In the genomic region with DNA sequence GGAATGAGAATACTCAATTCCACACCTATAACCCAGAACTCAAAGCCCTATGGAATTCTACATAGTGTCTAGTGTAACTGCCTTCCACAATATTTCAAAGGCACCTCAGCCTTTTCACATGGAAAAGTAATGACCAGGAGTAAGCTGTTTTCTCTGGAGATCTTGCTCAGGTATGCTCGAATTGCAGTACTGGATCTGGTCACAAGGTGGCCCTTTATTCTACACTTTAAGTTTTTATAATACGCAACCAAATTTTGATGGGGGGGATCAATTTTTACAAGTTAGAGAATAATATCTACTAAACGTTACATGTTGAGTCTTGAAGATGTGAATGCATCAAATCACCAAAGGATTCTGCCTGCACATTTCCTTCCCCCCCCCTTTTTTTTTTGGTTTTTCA, we compare ENCODE assay signal across 9 mouse cellular contexts. TPM values are rescaled to one million over a fixed set of nuclear protein-coding genes. Genes with fewer than 3 reads are reported as not detected.
A peak's percentile ranks its signal among the peaks of the same experiment; 100 is the strongest.
DNase-seq lines count a peak whose midpoint lies in the region; ATAC-seq lines count a peak whose summit lies in the region.
"Had no signal": no experiment of that assay in that cellular context is flagged by ENCODE, and none has a peak within 500 bp of the region (broad histone marks: within the 10 kb centered on the region; RNA-seq: fewer than 3 reads in every experiment).

No protein-coding gene starts in this region.

- H3K36me3 ChIP-seq in intestine, embryonic 16.5 days (ENCODE audit: control insufficient read depth, insufficient read depth, low read length): no peaks in the 10 kb centered on the region

- H3K4me2 ChIP-seq in intestine, embryonic 16.5 days (ENCODE audit: low read depth, low read length): no peak overlapping the region

- no peaks in the 10 kb centered on the region for H3K9me3 ChIP-seq in intestine, embryonic 16.5 days (ENCODE audit: control insufficient read depth, low read length)

- intact Hi-C loops in heart, postnatal 14 days (cut with DNase I): loop anchor here (1.0 to 5.0 kb wide), 2 partner anchors 66 to 84 kb away; no protein-coding TSS in a partner anchor
- intact Hi-C loops in heart, postnatal 25 days (cut with DNase I): loop anchor here (1.0 kb wide), 1 partner anchor 66 kb away; no protein-coding TSS in a partner anchor

- H3K4me3 ChIP-seq in intestine, embryonic 16.5 days (ENCODE audit: low read length): no peak overlapping the region

- WGBS in intestine, embryonic 16.5 days: 54% methylated on average over 3 of the region's 3 CpGs

- ATAC-seq in intestine, embryonic 16.5 days: no peak

- peak; percentile 18 to 61 for DNase-seq in heart, postnatal 14 days
- DNase-seq in heart, postnatal 25 days (ENCODE audit: low spot score): no peak
- peak; percentile 70 for DNase-seq in testis, postnatal 10 days (ENCODE audit: low spot score)
- no peak for DNase-seq in testis, postnatal 14 days (ENCODE audit: low spot score)
- DNase-seq in brain, adult 2 months (ENCODE audit: low read depth, low spot score): peak; percentile 71
- peak; percentile 49 to 81 for DNase-seq in kidney, postnatal 36 days
- peak; percentile 9 for DNase-seq in thymus, postnatal 0 days (ENCODE audit: low spot score)

- H3K27me3 ChIP-seq in intestine, embryonic 16.5 days (replicated peaks; ENCODE audit: control insufficient read depth, insufficient read depth, low read length): no peaks in the 10 kb centered on the region

- H3K27ac ChIP-seq in intestine, embryonic 16.5 days (ENCODE audit: low read length): no peak overlapping the region

- H3K9ac ChIP-seq in intestine, embryonic 16.5 days (ENCODE audit: low read depth, low read length): no peak overlapping the region

- no peaks in the 10 kb centered on the region for H3K4me1 ChIP-seq in intestine, embryonic 16.5 days (ENCODE audit: control insufficient read depth, insufficient read depth, low read length)

RNA-seq across cellular contexts. Expression of gene Tceal9, which starts 6.8 kb away (rescaled TPM):
- total RNA-seq in heart, postnatal 14 days (2021): 10 to 100 TPM; 48.5 to 49.3 TPM
- total RNA-seq in heart, postnatal 25 days (2021): 10 to 100 TPM; 31.2 to 36.5 TPM
- polyA plus RNA-seq in thymus, postnatal 0 days (2015; fragmentation: Nextera tagmentation; extraction: Ambion mirVana): 158 and 169 TPM in 2 replicates
- 556 and 559 TPM in 2 replicates for polyA plus RNA-seq in intestine, embryonic 16.5 days (2015; fragmentation: Nextera tagmentation; extraction: Ambion mirVana)

RNA-seq across cellular contexts. Expression of gene Bex1, which starts 22.8 kb away (rescaled TPM):
- 1 to 10 TPM; 2.9 to 7.0 TPM for total RNA-seq in heart, postnatal 14 days (2021)
- total RNA-seq in heart, postnatal 25 days (2021): 1 to 10 TPM; 2.0 to 3.6 TPM
- 10.2 and 13.8 TPM in 2 replicates for polyA plus RNA-seq in thymus, postnatal 0 days (2015; fragmentation: Nextera tagmentation; extraction: Ambion mirVana)
- polyA plus RNA-seq in intestine, embryonic 16.5 days (2015; fragmentation: Nextera tagmentation; extraction: Ambion mirVana): 151 and 167 TPM in 2 replicates

RNA-seq across cellular contexts. Expression of gene Tceal7, which starts 23.5 kb away (rescaled TPM):
- 1 to 10 TPM; 1.9 to 2.0 TPM for total RNA-seq in heart, postnatal 14 days (2021)
- total RNA-seq in heart, postnatal 25 days (2021): 1 to 10 TPM in 1 of 2 experiments, under 1 TPM in 1; 0.95 to 1.3 TPM
- polyA plus RNA-seq in thymus, postnatal 0 days (2015; fragmentation: Nextera tagmentation; extraction: Ambion mirVana): 0.23 and 0.78 TPM in 2 replicates
- 0.84 and 0.95 TPM in 2 replicates for polyA plus RNA-seq in intestine, embryonic 16.5 days (2015; fragmentation: Nextera tagmentation; extraction: Ambion mirVana)
- polyA plus RNA-seq: large intestine, adult 2 months had no signal

RNA-seq across cellular contexts. Expression of gene Bex3, which starts 31.9 kb away (rescaled TPM):
- total RNA-seq in heart, postnatal 14 days (2021): 10 to 100 TPM; 28.7 to 30.9 TPM
- 10 to 100 TPM; 12.2 to 17.1 TPM for total RNA-seq in heart, postnatal 25 days (2021)
- 165 and 185 TPM in 2 replicates for polyA plus RNA-seq in thymus, postnatal 0 days (2015; fragmentation: Nextera tagmentation; extraction: Ambion mirVana)
- polyA plus RNA-seq in intestine, embryonic 16.5 days (2015; fragmentation: Nextera tagmentation; extraction: Ambion mirVana): 355 and 360 TPM in 2 replicates

RNA-seq across cellular contexts. Expression of gene Tceal5, which starts 34.4 kb away (rescaled TPM):
- total RNA-seq in heart, postnatal 14 days (2021): 1 to 10 TPM; 1.6 to 1.7 TPM
- under 1 TPM; 0.50 to 0.94 TPM for total RNA-seq in heart, postnatal 25 days (2021)
- polyA plus RNA-seq in thymus, postnatal 0 days (2015; fragmentation: Nextera tagmentation; extraction: Ambion mirVana): 0.27 and 0.31 TPM in 2 replicates
- polyA plus RNA-seq in intestine, embryonic 16.5 days (2015; fragmentation: Nextera tagmentation; extraction: Ambion mirVana): 3.8 and 4.3 TPM in 2 replicates

Comparison
In these comparisons a context has a peak if more than half of its experiments do, and no peak if none do; other contexts are left out.
1. DNase-seq: peak in heart, postnatal 14 days (2 of 2), testis, postnatal 10 days (single experiment), brain, adult 2 months (single experiment), kidney, postnatal 36 days (2 of 2) and thymus, postnatal 0 days (single experiment); none in heart, postnatal 25 days (single experiment) and testis, postnatal 14 days (single experiment).